Mouse (Mus musculus) cortical plate, adult 2 months (tissue): ENCODE results near the gene Taf6. TPM values are rescaled to one million over a fixed set of nuclear protein-coding genes. Genes with fewer than 3 reads are reported as not detected.

Experiments used
- H3K27ac ChIP-seq: fragments of 200-500 bp; 2 replicates; pipeline ENCODE4 v1.5.1; 2012; ENCODE audit warnings: low read length, control low read depth, inconsistent platforms; ENCODE audit not compliant: insufficient read depth
- H3K4me1 ChIP-seq: fragments of 200-500 bp; 2 replicates; pipeline ENCODE4 v1.6.1; 2011; ENCODE audit warnings: low read length; ENCODE audit not compliant: control insufficient read depth, insufficient read depth
- H3K4me3 ChIP-seq: fragments of 200-500 bp; 2 replicates; pipeline ENCODE4 v1.5.1; 2011; ENCODE audit warnings: mild to moderate bottlenecking, low read length, control low read depth; ENCODE audit not compliant: insufficient read depth
- CTCF ChIP-seq: fragments of 200-500 bp; IDR thresholded peaks from 2 replicates; pipeline ENCODE4 v1.5.1; 2011; ENCODE audit warnings: mild to moderate bottlenecking, control low read depth, low read length; ENCODE audit not compliant: insufficient read depth; ENCODE audit errors: extremely low read depth
- POLR2A ChIP-seq: fragments of 200-500 bp; IDR thresholded peaks from 2 replicates; pipeline ENCODE4 v1.6.1; 2011; ENCODE audit warnings: mild to moderate bottlenecking, low read length, control low read depth; ENCODE audit not compliant: insufficient read depth; ENCODE audit errors: extremely low read depth
- polyA plus RNA-seq: library from polyadenylated mRNA; depleted of rRNA; stranded (reverse); fragments of >200 nt; gene quantifications from 2 replicates; pipeline ENCODE4 v1.2.3, GENCODE M21; 2012; rRNA removed

The Taf6 gene
- polyA plus RNA-seq, 1 experiment: 54.3 TPM

GRCm38 (mm10) chr5:138160224-138160762 is 27.0 kb downstream of the Taf6 start:
- Histone ChIP-seq H3K27ac (no peak overlapping the region), H3K4me1 (no peaks in the 10 kb centered on the region), H3K4me3 (peak overlapping the region; percentile 87)
- TF ChIP-seq POLR2A (no peak), CTCF (no peak)

DNA sequence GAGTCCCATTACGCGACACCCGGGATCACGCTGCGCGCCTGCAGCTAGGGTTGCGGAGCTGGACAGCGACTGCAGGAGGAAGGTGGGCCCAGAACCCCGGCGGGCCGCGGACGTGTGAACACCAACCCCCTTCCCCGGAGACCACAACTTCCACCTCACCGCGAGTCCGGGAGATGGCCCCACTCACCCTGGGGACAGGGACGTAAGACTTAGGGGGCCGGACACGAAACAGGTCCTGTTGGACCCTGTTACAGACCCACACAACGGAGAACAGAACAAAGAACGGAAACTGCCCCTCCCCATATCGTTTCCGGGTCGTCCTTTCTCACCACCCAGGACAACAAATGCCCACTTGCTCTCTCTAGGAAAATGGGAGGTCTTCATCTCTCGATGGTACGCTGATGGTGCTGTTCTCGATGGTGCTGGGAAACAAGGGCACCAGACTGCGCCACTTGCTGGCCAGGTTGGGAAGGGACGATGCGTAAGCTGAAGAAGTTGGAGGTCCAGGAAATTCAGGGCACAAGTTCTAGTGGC is 31.7 kb downstream of the Taf6 start, which contains the start of gene Zfp113:
Gene Zfp113, minus strand, starts transcription at position 302 of the 534 bp plus-strand sequence.
- TF ChIP-seq CTCF (peak; percentile 88), POLR2A (peak; percentile 64; the same call in 1 of the 2 replicates)
- H3K4me3 ChIP-seq: peak within 1 kb of the TSS; percentile 58
- H3K27ac ChIP-seq: peak within 1 kb of the TSS; percentile 22
- no peaks in the 10 kb centered on the region for H3K4me1 ChIP-seq

GRCm38 (mm10) chr5:138154390-138154789 is 32.9 kb downstream of the Taf6 start:
- no peaks in the 10 kb centered on the region for H3K4me1 ChIP-seq
- H3K4me3 ChIP-seq: peak overlapping the region; percentile 58; the same call in 1 of the 2 replicates
- no peak overlapping the region for H3K27ac ChIP-seq
- TF ChIP-seq CTCF (no peak), POLR2A (no peak)

DNA sequence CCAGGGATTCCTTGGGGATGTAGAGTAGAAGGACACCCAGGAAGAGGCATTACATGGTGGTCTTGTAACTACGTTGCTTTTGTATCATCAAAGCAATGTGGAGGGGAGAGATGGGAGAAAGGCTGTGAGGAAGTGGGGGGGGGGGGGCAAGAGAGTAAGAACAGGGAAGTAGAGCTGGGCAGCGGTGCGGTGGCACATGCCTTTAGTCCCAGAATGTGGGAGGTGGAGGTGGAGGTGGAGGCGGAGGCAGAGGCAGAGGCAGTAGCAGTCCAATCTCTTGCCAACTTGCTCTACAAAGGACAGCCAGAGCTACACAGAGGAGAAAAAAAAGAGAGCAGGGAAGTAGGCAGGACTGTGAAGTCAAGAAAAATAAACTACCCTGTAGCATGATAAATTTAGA is 48.7 kb downstream of the Taf6 start:
- H3K27ac ChIP-seq: no peak overlapping the region
- TF ChIP-seq POLR2A (no peak), CTCF (no peak)
- H3K4me3 ChIP-seq: no peak overlapping the region
- no peaks in the 10 kb centered on the region for H3K4me1 ChIP-seq

DNA sequence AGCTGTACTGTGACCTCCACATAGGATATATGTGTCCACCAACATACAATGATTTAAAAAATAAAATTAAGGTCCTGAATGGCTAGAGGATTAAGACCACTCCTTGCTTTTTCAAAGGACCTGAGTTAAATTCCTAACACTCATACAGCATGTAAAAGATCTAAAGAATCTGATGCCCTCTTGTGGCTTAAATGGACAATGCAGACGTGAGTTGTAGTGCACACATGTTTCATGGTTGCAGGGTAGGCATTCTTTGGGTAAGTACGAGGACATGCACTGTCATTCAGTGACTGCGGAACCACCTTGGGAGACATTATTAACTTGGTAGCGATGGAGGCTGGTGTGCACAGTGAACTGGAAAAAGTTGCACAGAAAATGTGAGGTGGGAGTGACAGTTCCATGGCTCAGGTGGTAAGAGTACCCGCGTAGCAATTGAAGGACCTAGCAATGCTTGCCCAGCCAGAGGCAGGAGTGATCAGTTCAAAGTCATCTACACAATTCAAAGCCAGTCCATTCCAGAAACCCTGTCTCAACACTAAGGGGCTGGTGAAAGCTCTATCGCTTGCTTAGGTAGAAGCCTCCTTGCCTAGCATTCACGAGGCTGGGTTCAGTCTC is 49.2 kb downstream of the Taf6 start:
- H3K4me1 ChIP-seq: no peaks in the 10 kb centered on the region
- peak; percentile 50 for TF ChIP-seq CTCF
- TF ChIP-seq POLR2A: no peak
- no peak overlapping the region for H3K4me3 ChIP-seq
- no peak overlapping the region for H3K27ac ChIP-seq

- Histone ChIP-seq H3K27ac (no peak overlapping the region), H3K4me1 (no peaks in the 10 kb centered on the region)
- no peak for TF ChIP-seq CTCF
- TF ChIP-seq POLR2A: no peak
These were observed 50.0 kb downstream of the Taf6 start for GRCm38 (mm10) chr5:138137257-138137656.

GRCm38 (mm10) chr5:138132425-138133064 is 54.7 kb downstream of the Taf6 start:
- no peaks in the 10 kb centered on the region for H3K4me1 ChIP-seq
- H3K4me3 ChIP-seq: no peak overlapping the region
- no peak overlapping the region for H3K27ac ChIP-seq
- TF ChIP-seq CTCF (no peak), POLR2A (no peak)

More at GRCm38 (mm10) chr5:138137257-138137656, 50.0 kb downstream of the Taf6 start:
- H3K4me3 ChIP-seq: no peak overlapping the region

Other genes starting within 250 kb of the Taf6 start
- gene Gjc3, start 224.4 kb downstream of the Taf6 start, polyA plus RNA-seq: 47.0 and 57.3 TPM in 2 replicates
- 0.10 TPM in 1 of 2 replicates, not detected in the other for gene Azgp1, start 205.9 kb downstream of the Taf6 start, polyA plus RNA-seq
- not detected in 2 replicates for gene Smok3a, start 166.2 kb downstream of the Taf6 start, polyA plus RNA-seq
- gene Smok3b, start 166.0 kb downstream of the Taf6 start, polyA plus RNA-seq: not detected in 2 replicates
- not detected in 2 replicates for gene Smok3c, start 134.3 kb downstream of the Taf6 start, polyA plus RNA-seq
- 14.3 and 14.9 TPM in 2 replicates for gene Zkscan1, start 102.4 kb downstream of the Taf6 start, polyA plus RNA-seq
- 16.5 and 18.2 TPM in 2 replicates for gene Zscan21, start 70.5 kb downstream of the Taf6 start, polyA plus RNA-seq
- 3.9 and 5.4 TPM in 2 replicates for gene Zfp113, start 31.7 kb downstream of the Taf6 start, polyA plus RNA-seq
- gene Cops6, start 26.4 kb downstream of the Taf6 start, polyA plus RNA-seq: 131 and 139 TPM in 2 replicates
- gene Ap4m1, start 15.4 kb downstream of the Taf6 start, polyA plus RNA-seq: 21.6 and 25.3 TPM in 2 replicates
- 17.1 and 19.7 TPM in 2 replicates for gene Mcm7, start 15.0 kb downstream of the Taf6 start, polyA plus RNA-seq
- 13.3 and 15.8 TPM in 2 replicates for gene Cnpy4, start within 50 bp of the Taf6 start, polyA plus RNA-seq
- 5.7 and 7.3 TPM in 2 replicates for gene Mblac1, start 6.9 kb upstream of the Taf6 start, polyA plus RNA-seq
- gene Nxpe5, start 38.4 kb upstream of the Taf6 start, polyA plus RNA-seq: not detected in 2 replicates
- 162 and 163 TPM in 2 replicates for gene Lamtor4, start 68.0 kb upstream of the Taf6 start, polyA plus RNA-seq
- gene BC037034, start 76.6 kb upstream of the Taf6 start, polyA plus RNA-seq: 83.9 and 86.5 TPM in 2 replicates
- gene Gal3st4, start 85.4 kb upstream of the Taf6 start, polyA plus RNA-seq: 4.2 and 4.4 TPM in 2 replicates
- gene Gm43720, start 92.5 kb upstream of the Taf6 start, polyA plus RNA-seq: 0.02 and 0.08 TPM in 2 replicates
- 5.6 and 6.0 TPM in 2 replicates for gene Gpc2, start 92.6 kb upstream of the Taf6 start, polyA plus RNA-seq
- gene Stag3, start 92.8 kb upstream of the Taf6 start, polyA plus RNA-seq: 2.8 and 3.0 TPM in 2 replicates
- 0.19 and 0.30 TPM in 2 replicates for gene Pvrig, start 154.5 kb upstream of the Taf6 start, polyA plus RNA-seq